Mouse (Mus musculus): ENCODE results near the gene Plch2. TPM values are rescaled to one million over a fixed set of nuclear protein-coding genes. Genes with fewer than 3 reads are reported as not detected.

The Plch2 gene
- polyA plus RNA-seq, 1 experiment from 2014 or later: 2.4 TPM

DNA sequence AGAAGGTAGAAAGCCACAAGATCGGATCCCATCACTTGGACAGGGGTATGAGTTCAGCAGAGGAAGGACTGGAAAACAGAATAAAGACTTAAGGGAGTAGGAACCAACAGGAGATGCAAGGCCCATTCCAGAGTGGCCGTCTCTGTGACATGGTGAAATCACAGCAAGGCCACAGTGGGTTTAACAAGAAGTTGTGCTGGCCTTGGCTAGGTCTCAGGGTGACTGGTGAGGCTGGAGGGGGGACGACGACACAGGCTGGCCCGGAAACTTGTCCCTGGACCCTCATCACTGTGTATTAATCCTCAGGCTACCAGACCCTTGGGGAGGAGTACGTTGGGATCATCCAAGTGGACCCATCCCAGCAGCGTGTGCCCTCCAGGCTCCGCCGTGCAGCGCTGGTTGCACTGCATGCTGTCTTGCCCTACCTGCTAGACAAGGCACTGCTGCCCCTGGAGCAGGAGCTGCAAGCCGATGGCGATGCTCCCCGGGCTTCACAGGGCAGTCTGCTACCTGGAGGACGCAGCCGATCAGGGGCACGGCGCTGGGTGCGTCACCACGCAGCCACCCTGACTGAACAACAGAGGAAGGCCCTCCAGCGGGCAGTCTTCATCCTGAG, 11.9 kb upstream of the Plch2 start:
- Histone ChIP-seq H3K4me1 (replicated peaks; ENCODE audit: control insufficient read depth, insufficient read depth, low read length) (peaks cover 7% of the 10 kb centered on the region; the same call in 1 of the 2 replicates), H3K4me3 (ENCODE audit: low read depth, low read length) (no peak overlapping the region), H3K27ac (ENCODE audit: low read depth, low read length) (no peak overlapping the region), H3K9me3 (ENCODE audit: control insufficient read depth, low read length) (no peaks in the 10 kb centered on the region), H3K36me3 (ENCODE audit: control insufficient read depth, insufficient read depth, low read length) (peaks cover 12% of the 10 kb centered on the region; the same call in 1 of the 2 replicates), H3K9ac (ENCODE audit: low read length) (no peak overlapping the region), H3K4me2 (ENCODE audit: low read depth, low read length, severe bottlenecking) (no peak overlapping the region), H3K27me3 (ENCODE audit: control insufficient read depth, insufficient read depth, low read length) (no peaks in the 10 kb centered on the region)
- no peak for ATAC-seq (replicated peaks; ENCODE audit: low FRiP score)
- no peak for DNase-seq (ENCODE audit: low spot score)
- WGBS: 96% methylated on average over 20 of the region's 20 CpGs

DNA sequence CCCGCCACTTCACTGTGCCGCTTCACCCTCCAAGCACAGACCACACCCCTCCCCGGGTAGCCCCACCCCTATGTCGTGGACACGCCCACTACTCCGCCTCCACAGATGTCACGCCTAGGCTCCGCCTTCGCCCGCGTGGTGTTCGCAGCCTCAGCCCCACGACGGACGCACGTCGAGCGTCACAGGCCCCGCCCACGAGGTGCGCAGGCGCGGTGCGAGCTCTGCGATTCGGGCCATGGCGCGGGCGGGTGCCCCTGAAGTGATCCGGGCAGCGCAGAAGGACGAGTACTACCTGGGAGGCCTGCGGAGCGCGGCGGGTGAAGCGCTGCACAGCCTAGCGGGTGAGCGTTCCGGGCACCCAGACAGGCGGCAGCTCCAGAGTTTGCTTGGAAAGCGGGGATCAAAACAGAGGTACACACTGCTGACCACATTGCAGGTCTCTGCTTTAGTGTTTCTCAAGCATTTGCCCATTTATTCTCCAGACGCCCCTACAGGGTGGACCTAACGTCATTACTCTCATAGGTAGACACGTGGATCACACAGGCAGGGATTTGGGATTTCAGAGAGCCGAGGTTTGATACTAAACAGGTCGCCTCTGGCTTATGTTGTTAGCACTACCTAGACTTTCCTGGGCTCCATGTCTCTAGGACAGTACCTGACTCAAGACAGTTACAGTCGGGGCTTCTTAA, 10.4 kb upstream of the Plch2 start, which contains the start of gene Pex10:
Gene Pex10 (plus strand): TSS at position 183 of the 689 bp plus-strand sequence.
- Histone ChIP-seq H3K9ac (ENCODE audit: low read length) (peak within 1 kb of the TSS; percentile 87), H3K27ac (ENCODE audit: low read depth, low read length) (peak within 1 kb of the TSS; percentile 31; the same call in 1 of the 2 replicates), H3K4me3 (ENCODE audit: low read depth, low read length) (peak within 1 kb of the TSS; percentile 65), H3K9me3 (ENCODE audit: control insufficient read depth, low read length) (no peaks in the 10 kb centered on the region), H3K4me1 (replicated peaks; ENCODE audit: control insufficient read depth, insufficient read depth, low read length) (peaks cover 7% of the 10 kb centered on the region; the same call in 1 of the 2 replicates), H3K27me3 (ENCODE audit: control insufficient read depth, insufficient read depth, low read length) (no peaks in the 10 kb centered on the region), H3K36me3 (ENCODE audit: control insufficient read depth, insufficient read depth, low read length) (peaks cover 12% of the 10 kb centered on the region; the same call in 1 of the 2 replicates), H3K4me2 (ENCODE audit: low read depth, low read length, severe bottlenecking) (peak within 1 kb of the TSS; percentile 79)
- peak; percentile 99 for DNase-seq (ENCODE audit: low spot score)
- peak; percentile 92 for ATAC-seq (replicated peaks; ENCODE audit: low FRiP score)
- WGBS: under 1% methylated on average over 48 of the region's 48 CpGs

DNA sequence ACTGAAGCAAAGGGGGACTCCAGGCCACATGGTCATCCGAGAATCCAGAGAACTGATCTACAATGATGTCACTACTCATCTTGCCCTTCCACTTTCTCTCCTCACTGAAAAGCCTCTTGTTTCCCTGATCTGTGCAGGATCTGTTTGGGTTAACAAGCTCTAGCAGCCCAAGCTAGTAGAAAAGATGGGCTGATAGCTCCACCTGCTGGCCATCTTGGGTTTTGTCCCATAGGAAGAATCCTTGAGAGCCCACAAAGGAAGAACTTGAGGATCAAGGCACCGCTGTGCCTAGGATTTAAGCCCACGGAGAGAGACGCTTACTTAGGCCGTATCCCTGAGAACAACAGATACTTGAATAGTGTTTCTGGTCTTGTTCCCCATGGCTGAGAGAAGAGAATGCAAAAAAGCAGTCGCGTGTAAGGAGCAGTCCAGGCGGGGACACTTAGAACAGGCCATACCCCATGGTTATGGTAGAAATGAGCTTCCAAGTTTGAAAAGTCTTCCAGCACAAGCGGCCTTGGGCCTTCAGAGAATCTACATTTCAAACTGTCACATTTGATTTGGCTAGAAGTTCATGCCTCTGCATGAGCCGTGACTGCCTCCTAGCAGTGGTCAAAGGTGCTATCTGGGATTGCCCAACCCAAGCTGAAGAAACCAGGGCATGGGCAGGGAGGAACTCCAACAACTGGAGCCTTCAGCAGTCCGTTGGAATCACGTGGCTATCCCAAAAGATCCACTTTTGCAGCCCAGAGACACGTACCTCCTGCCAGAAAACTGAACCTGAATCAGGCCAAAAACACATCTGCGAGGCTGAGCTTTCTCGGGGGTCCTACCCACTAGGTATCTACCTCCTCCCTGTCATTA, 9.6 kb upstream of the Plch2 start:
- WGBS: 6% methylated on average over 15 of the region's 15 CpGs
- peak; percentile 57 for ATAC-seq (replicated peaks; ENCODE audit: low FRiP score)

DNA sequence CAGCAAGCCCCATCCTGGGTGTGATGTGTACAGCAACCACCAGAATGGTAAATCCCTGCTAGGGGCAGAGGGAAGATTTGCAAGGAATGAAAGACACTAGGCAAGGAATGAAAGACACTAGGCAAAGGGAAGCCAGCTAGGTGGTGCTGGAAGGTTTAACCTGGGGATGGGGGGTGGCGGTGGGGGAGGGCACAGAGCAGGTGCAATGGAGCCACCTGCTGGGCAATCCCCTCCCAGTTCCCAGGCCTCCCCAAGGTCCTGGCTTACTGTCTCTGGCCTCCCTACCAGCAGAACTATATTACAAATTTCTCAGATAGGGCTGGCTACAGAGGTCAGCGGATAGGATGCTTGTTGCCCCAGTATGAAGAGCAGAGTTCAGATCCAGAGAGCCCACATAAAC, 7.9 kb upstream of the Plch2 start:
- DNase-seq (ENCODE audit: low spot score) (no peak), ATAC-seq (replicated peaks; ENCODE audit: low FRiP score) (no peak)
- 72% methylated on average over 2 of the region's 2 CpGs for WGBS
- no peak overlapping the region for H3K4me2 ChIP-seq (ENCODE audit: low read depth, low read length, severe bottlenecking)
- H3K9ac ChIP-seq (ENCODE audit: low read length): no peak overlapping the region
- no peaks in the 10 kb centered on the region for H3K27me3 ChIP-seq (ENCODE audit: control insufficient read depth, insufficient read depth, low read length)
- H3K27ac ChIP-seq (ENCODE audit: low read depth, low read length): no peak overlapping the region
- no peak overlapping the region for H3K4me3 ChIP-seq (ENCODE audit: low read depth, low read length)
- H3K4me1 ChIP-seq (replicated peaks; ENCODE audit: control insufficient read depth, insufficient read depth, low read length): peaks cover 7% of the 10 kb centered on the region; the same call in 1 of the 2 replicates
- no peaks in the 10 kb centered on the region for H3K9me3 ChIP-seq (ENCODE audit: control insufficient read depth, low read length)
- peaks cover 2% of the 10 kb centered on the region; the same call in 1 of the 2 replicates for H3K36me3 ChIP-seq (ENCODE audit: control insufficient read depth, insufficient read depth, low read length)

More for the DNA sequence above, 9.6 kb upstream of the Plch2 start:
- H3K27me3 ChIP-seq (ENCODE audit: control insufficient read depth, insufficient read depth, low read length): no peaks in the 10 kb centered on the region
- peak overlapping the region; percentile 31; the same call in 1 of the 2 replicates for H3K27ac ChIP-seq (ENCODE audit: low read depth, low read length)
- peak; percentile 93 for DNase-seq (ENCODE audit: low spot score)
- H3K9me3 ChIP-seq (ENCODE audit: control insufficient read depth, low read length): no peaks in the 10 kb centered on the region
- peaks cover 7% of the 10 kb centered on the region; the same call in 1 of the 2 replicates for H3K4me1 ChIP-seq (replicated peaks; ENCODE audit: control insufficient read depth, insufficient read depth, low read length)
- peak overlapping the region; percentile 79 for H3K4me2 ChIP-seq (ENCODE audit: low read depth, low read length, severe bottlenecking)
- peak overlapping the region; percentile 65 for H3K4me3 ChIP-seq (ENCODE audit: low read depth, low read length)
- peak overlapping the region; percentile 4; the same call in 1 of the 2 replicates for H3K9ac ChIP-seq (ENCODE audit: low read length)
- peaks cover 8% of the 10 kb centered on the region; the same call in 1 of the 2 replicates for H3K36me3 ChIP-seq (ENCODE audit: control insufficient read depth, insufficient read depth, low read length)

DNA sequence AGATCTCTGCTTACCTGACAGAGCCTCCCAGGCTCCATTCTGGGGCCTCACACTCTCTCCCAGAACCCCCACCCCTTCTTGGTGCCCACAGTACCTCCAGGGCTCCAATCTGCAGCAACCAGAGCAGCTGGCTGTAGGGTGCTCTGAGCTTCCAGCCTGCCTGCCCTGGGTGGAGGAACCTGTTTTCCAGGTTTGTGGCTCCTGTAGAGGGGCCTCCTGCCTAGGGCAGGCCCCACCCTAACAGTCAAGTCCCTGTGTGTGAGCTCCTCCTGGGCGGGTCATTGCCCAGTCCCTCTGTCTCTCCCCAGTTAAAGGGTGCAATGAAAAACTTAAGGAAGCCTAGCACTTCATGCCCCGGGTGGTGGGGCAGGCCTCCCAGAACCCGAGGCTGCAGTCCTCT, 7.3 kb upstream of the Plch2 start:
- Histone ChIP-seq H3K4me1 (replicated peaks; ENCODE audit: control insufficient read depth, insufficient read depth, low read length) (peaks cover 9% of the 10 kb centered on the region; the same call in 1 of the 2 replicates), H3K36me3 (ENCODE audit: control insufficient read depth, insufficient read depth, low read length) (peaks cover 2% of the 10 kb centered on the region; the same call in 1 of the 2 replicates), H3K4me3 (ENCODE audit: low read depth, low read length) (no peak overlapping the region), H3K9ac (ENCODE audit: low read length) (no peak overlapping the region), H3K27ac (ENCODE audit: low read depth, low read length) (no peak overlapping the region), H3K27me3 (ENCODE audit: control insufficient read depth, insufficient read depth, low read length) (no peaks in the 10 kb centered on the region), H3K4me2 (ENCODE audit: low read depth, low read length, severe bottlenecking) (no peak overlapping the region), H3K9me3 (ENCODE audit: control insufficient read depth, low read length) (no peaks in the 10 kb centered on the region)
- ATAC-seq (replicated peaks; ENCODE audit: low FRiP score) (no peak), DNase-seq (ENCODE audit: low spot score) (no peak)
- WGBS: 64% methylated on average over 3 of the region's 3 CpGs

DNA sequence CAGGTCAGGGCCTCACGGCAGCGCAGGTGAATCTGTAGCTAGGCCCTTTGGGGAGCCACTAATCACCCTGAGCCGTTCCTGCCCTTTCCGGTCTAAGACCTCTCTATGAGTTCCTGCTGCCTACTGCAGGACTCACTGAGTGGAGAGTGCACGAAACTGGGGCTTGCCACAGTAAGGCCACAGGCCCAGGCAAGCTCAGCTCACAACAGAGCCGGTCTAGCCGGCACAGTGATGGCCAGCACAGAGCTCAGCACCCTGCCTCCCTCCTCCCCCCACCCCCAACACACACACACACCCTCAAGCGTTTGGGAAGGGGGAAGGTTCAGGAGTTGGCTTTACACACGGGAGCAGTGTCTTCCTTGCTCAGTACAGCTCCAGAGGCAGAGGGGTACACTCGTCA, 1.7 kb upstream of the Plch2 start:
- Histone ChIP-seq H3K4me3 (ENCODE audit: low read depth, low read length) (no peak overlapping the region), H3K36me3 (ENCODE audit: control insufficient read depth, insufficient read depth, low read length) (no peaks in the 10 kb centered on the region), H3K27me3 (ENCODE audit: control insufficient read depth, insufficient read depth, low read length) (no peaks in the 10 kb centered on the region), H3K27ac (ENCODE audit: low read depth, low read length) (no peak overlapping the region), H3K9me3 (ENCODE audit: control insufficient read depth, low read length) (no peaks in the 10 kb centered on the region), H3K9ac (ENCODE audit: low read length) (no peak overlapping the region), H3K4me2 (ENCODE audit: low read depth, low read length, severe bottlenecking) (no peak overlapping the region), H3K4me1 (replicated peaks; ENCODE audit: control insufficient read depth, insufficient read depth, low read length) (peaks cover 7% of the 10 kb centered on the region)
- ATAC-seq (replicated peaks; ENCODE audit: low FRiP score) (no peak), DNase-seq (ENCODE audit: low spot score) (no peak)
- 26% methylated on average over 10 of the region's 10 CpGs for WGBS

DNA sequence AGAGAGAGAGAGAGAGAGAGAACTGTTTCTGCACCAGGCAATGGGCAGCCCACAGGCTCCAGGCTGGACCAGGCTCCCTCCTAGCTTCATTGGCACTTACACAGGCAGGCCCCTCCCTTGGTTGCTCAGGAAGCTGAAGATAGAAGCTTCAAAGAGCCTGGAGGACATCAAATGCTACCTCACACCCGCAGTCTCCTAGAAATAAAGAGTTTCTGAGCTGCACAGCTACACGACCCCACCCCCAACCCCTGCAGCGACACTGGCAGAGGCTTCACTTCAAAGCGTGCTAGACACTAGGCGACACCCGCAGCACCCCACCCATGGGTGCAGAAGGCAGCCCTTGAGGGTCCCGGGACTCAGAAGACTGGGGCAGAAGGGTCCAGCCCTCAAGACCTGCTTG, 6.5 kb downstream of the Plch2 start:
- no peak overlapping the region for H3K4me3 ChIP-seq (ENCODE audit: low read depth, low read length)
- ATAC-seq (replicated peaks; ENCODE audit: low FRiP score): no peak
- H3K4me1 ChIP-seq (replicated peaks; ENCODE audit: control insufficient read depth, insufficient read depth, low read length): no peaks in the 10 kb centered on the region
- no peaks in the 10 kb centered on the region for H3K9me3 ChIP-seq (ENCODE audit: control insufficient read depth, low read length)
- H3K4me2 ChIP-seq (ENCODE audit: low read depth, low read length, severe bottlenecking): no peak overlapping the region
- no peaks in the 10 kb centered on the region for H3K36me3 ChIP-seq (ENCODE audit: control insufficient read depth, insufficient read depth, low read length)
- no peak overlapping the region for H3K9ac ChIP-seq (ENCODE audit: low read length)
- 83% methylated on average over 7 of the region's 7 CpGs for WGBS
- H3K27me3 ChIP-seq (ENCODE audit: control insufficient read depth, insufficient read depth, low read length): peaks cover 4% of the 10 kb centered on the region
- H3K27ac ChIP-seq (ENCODE audit: low read depth, low read length): no peak overlapping the region
- DNase-seq (ENCODE audit: low spot score): no peak

DNA sequence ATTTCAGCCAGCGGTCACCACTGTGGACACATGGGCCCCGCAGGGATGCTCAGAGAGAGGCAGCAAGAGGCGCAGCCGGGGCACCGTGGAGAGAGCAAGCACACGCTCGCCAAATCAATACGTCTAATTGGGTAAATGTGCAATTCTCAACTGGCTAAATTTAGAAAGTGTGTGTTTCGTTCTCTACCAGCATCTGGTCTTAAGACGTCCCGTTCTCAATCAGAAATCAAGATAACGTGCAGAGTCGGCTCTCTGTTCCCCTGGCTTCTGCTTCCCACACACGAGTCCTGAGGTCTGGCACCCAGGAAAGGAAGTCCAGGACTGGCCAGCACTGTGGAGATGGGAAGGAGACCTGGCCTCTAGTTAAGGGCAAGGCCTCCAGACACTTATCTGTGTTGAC, 9.9 kb downstream of the Plch2 start:
- 89% methylated on average over 14 of the region's 14 CpGs for WGBS
- peaks cover 6% of the 10 kb centered on the region; the same call in 1 of the 2 replicates for H3K4me1 ChIP-seq (replicated peaks; ENCODE audit: control insufficient read depth, insufficient read depth, low read length)
- H3K27ac ChIP-seq (ENCODE audit: low read depth, low read length): no peak overlapping the region
- ATAC-seq (replicated peaks; ENCODE audit: low FRiP score): no peak
- no peaks in the 10 kb centered on the region for H3K36me3 ChIP-seq (ENCODE audit: control insufficient read depth, insufficient read depth, low read length)
- H3K9me3 ChIP-seq (ENCODE audit: control insufficient read depth, low read length): no peaks in the 10 kb centered on the region
- DNase-seq (ENCODE audit: low spot score): no peak
- no peak overlapping the region for H3K4me3 ChIP-seq (ENCODE audit: low read depth, low read length)
- H3K9ac ChIP-seq (ENCODE audit: low read length): no peak overlapping the region
- H3K4me2 ChIP-seq (ENCODE audit: low read depth, low read length, severe bottlenecking): no peak overlapping the region
- H3K27me3 ChIP-seq (ENCODE audit: control insufficient read depth, insufficient read depth, low read length): peaks cover 38% of the 10 kb centered on the region
